Mouse (Mus musculus) neural tube, embryonic 14.5 days (tissue): ENCODE measurements around the gene Gm6793. TPM values are rescaled to one million over a fixed set of nuclear protein-coding genes. Genes with fewer than 3 reads are reported as not detected.
A peak's percentile ranks its signal among the peaks of the same experiment; 100 is the strongest.

Experiments used
- ATAC-seq: fragments of 200-750 bp; cut with Nextera tagmentation; 2 replicates; pipeline ENCODE4 v1.8.0; 2017; ENCODE audit warnings: low read depth, mild to moderate bottlenecking, moderate TSS enrichment, moderate library complexity
- H3K27ac ChIP-seq: fragments of 300-500 bp; sonication (generic); 2 replicates; pipeline ENCODE4 v1.5.1; 2014; ENCODE audit warnings: low read depth, mild to moderate bottlenecking, control low read depth, low read length, moderate library complexity, mixed read lengths
- H3K27me3 ChIP-seq: fragments of 300-500 bp; sonication (generic); 2 replicates; pipeline ENCODE4 v1.6.1; 2014; ENCODE audit warnings: low read length; ENCODE audit not compliant: control insufficient read depth, insufficient read depth
- H3K36me3 ChIP-seq: fragments of 300-500 bp; sonication (generic); 2 replicates; pipeline ENCODE4 v1.6.1; 2014; ENCODE audit warnings: low read length, mixed read lengths; ENCODE audit not compliant: control insufficient read depth, insufficient read depth
- H3K4me1 ChIP-seq: fragments of 300-500 bp; sonication (generic); 2 replicates; pipeline ENCODE4 v1.6.1; 2014; ENCODE audit warnings: low read length; ENCODE audit not compliant: control insufficient read depth, insufficient read depth
- H3K4me2 ChIP-seq: fragments of 300-500 bp; sonication (generic); 2 replicates; pipeline ENCODE4 v1.6.1; 2014; ENCODE audit warnings: mild to moderate bottlenecking, low read depth, low read length, control low read depth
- H3K4me3 ChIP-seq: fragments of 300-500 bp; sonication (generic); 2 replicates; pipeline ENCODE4 v1.5.1; 2014; ENCODE audit warnings: low read depth, low read length, control low read depth, mixed read lengths
- H3K9ac ChIP-seq: fragments of 300-500 bp; sonication (generic); replicated peaks from 2 replicates; pipeline ENCODE4 v1.6.1; 2014; ENCODE audit warnings: low read depth, mild to moderate bottlenecking, control low read depth, low read length, mixed read lengths
- H3K9me3 ChIP-seq: fragments of 300-500 bp; sonication (generic); 2 replicates; pipeline ENCODE4 v1.6.1; 2016; ENCODE audit warnings: low read length; ENCODE audit not compliant: control insufficient read depth
- WGBS: fragments of 180-500 bp; shearing (Covaris S2); extraction: QIAGEN DNeasy Blood & Tissue Kit; methylation state at CpG from one replicate; pipeline ENCODE4 v1.1.7; 2014; 5-methylcytosine and 5-hydroxymethylcytosine counted together
- polyA plus RNA-seq: library from polyadenylated mRNA; unstranded; fragments of >200 nt; fragmentation: Nextera tagmentation; extraction: Ambion mirVana; gene quantifications from 2 replicates; pipeline ENCODE4 v1.2.1, GENCODE M21; 2014

Gm6793 gene
- polyA plus RNA-seq, 1 experiment from 2014 or later = 1.7 TPM

GRCm38 (mm10) chr8:112034603-112035002, 19.8 kb upstream of the Gm6793 start:
- no peak overlapping the region for H3K4me3 ChIP-seq
- no peaks in the 10 kb centered on the region for H3K4me1 ChIP-seq
- H3K9me3 ChIP-seq = no peaks in the 10 kb centered on the region
- H3K9ac ChIP-seq = no peak overlapping the region
- no peak overlapping the region for H3K4me2 ChIP-seq
- no peaks in the 10 kb centered on the region for H3K27me3 ChIP-seq
- 21% methylated on average over 8 of the region's 8 CpGs for WGBS
- no peak for ATAC-seq
- no peak overlapping the region for H3K27ac ChIP-seq
- H3K36me3 ChIP-seq = no peaks in the 10 kb centered on the region

- H3K27ac ChIP-seq = no peak overlapping the region
- no peak overlapping the region for H3K4me2 ChIP-seq
- H3K4me1 ChIP-seq = no peaks in the 10 kb centered on the region
- WGBS = 52% methylated on average over 7 of the region's 7 CpGs
- ATAC-seq = no peak
- no peak overlapping the region for H3K9ac ChIP-seq
- no peaks in the 10 kb centered on the region for H3K9me3 ChIP-seq
- no peak overlapping the region for H3K4me3 ChIP-seq
- no peaks in the 10 kb centered on the region for H3K27me3 ChIP-seq
- H3K36me3 ChIP-seq = no peaks in the 10 kb centered on the region
Observed at GRCm38 (mm10) chr8:112033071-112033470, 18.2 kb upstream of the Gm6793 start.

- Histone ChIP-seq H3K9me3 (no peaks in the 10 kb centered on the region), H3K27ac (no peak overlapping the region), H3K4me2 (no peak overlapping the region), H3K9ac (no peak overlapping the region), H3K4me3 (no peak overlapping the region), H3K4me1 (no peaks in the 10 kb centered on the region), H3K27me3 (no peaks in the 10 kb centered on the region), H3K36me3 (no peaks in the 10 kb centered on the region)
- WGBS = 73% methylated on average over 6 of the region's 6 CpGs
- no peak for ATAC-seq
Observed at GRCm38 (mm10) chr8:112030663-112031062, 15.8 kb upstream of the Gm6793 start.

GRCm38 (mm10) chr8:112029455-112029854, 14.6 kb upstream of the Gm6793 start:
- no peak for ATAC-seq
- no peaks in the 10 kb centered on the region for H3K4me1 ChIP-seq
- 86% methylated on average over 7 of the region's 7 CpGs for whole genome bisulfite sequencing
- H3K9ac ChIP-seq = no peak overlapping the region
- no peak overlapping the region for H3K4me2 ChIP-seq
- no peak overlapping the region for H3K27ac ChIP-seq
- H3K9me3 ChIP-seq = no peaks in the 10 kb centered on the region
- no peaks in the 10 kb centered on the region for H3K36me3 ChIP-seq
- no peak overlapping the region for H3K4me3 ChIP-seq
- no peaks in the 10 kb centered on the region for H3K27me3 ChIP-seq

GRCm38 (mm10) chr8:112011816-112012242, 3.0 kb downstream of the Gm6793 start:
- H3K27ac ChIP-seq = peak overlapping the region; percentile 76
- H3K9ac ChIP-seq = peak overlapping the region; percentile 84
- H3K4me3 ChIP-seq = peak overlapping the region; percentile 94
- H3K4me2 ChIP-seq = peak overlapping the region; percentile 89
- ATAC-seq = peak; percentile 41; the same call in 1 of the 2 replicates
- under 1% methylated on average over 39 of the region's 40 CpGs for WGBS
- H3K27me3 ChIP-seq = no peaks in the 10 kb centered on the region
- H3K36me3 ChIP-seq = peaks cover 10% of the 10 kb centered on the region
- H3K9me3 ChIP-seq = no peaks in the 10 kb centered on the region
- peaks cover 18% of the 10 kb centered on the region for H3K4me1 ChIP-seq

- Histone ChIP-seq H3K36me3 (peaks cover 5% of the 10 kb centered on the region; the same call in 1 of the 2 replicates), H3K27me3 (no peaks in the 10 kb centered on the region), H3K9ac (peak within 1 kb of the TSS; percentile 84), H3K9me3 (no peaks in the 10 kb centered on the region), H3K4me2 (peak within 1 kb of the TSS; percentile 89), H3K27ac (peak within 1 kb of the TSS; percentile 76), H3K4me3 (peak within 1 kb of the TSS; percentile 94), H3K4me1 (peaks cover 18% of the 10 kb centered on the region)
- under 1% methylated on average over 61 of the region's 61 CpGs for WGBS
- peak; percentile 94 for ATAC-seq
Observed at GRCm38 (mm10) chr8:112010997-112011815, 3.6 kb downstream of the Gm6793 start, which contains the start of the genes Kars and Terf2ip. Kars (minus strand) TSS chr8:112011323. Terf2ip (plus strand) TSS chr8:112011398.

- Histone ChIP-seq H3K9me3 (no peaks in the 10 kb centered on the region), H3K9ac (no peak overlapping the region), H3K4me3 (no peak overlapping the region), H3K27ac (no peak overlapping the region), H3K36me3 (no peaks in the 10 kb centered on the region), H3K27me3 (no peaks in the 10 kb centered on the region), H3K4me2 (no peak overlapping the region), H3K4me1 (peaks cover 18% of the 10 kb centered on the region)
- 96% methylated on average over 7 of the region's 7 CpGs for WGBS
- no peak for ATAC-seq
Observed at GRCm38 (mm10) chr8:112009558-112009957, 5.3 kb downstream of the Gm6793 start.

GRCm38 (mm10) chr8:112007669-112008068, 7.2 kb downstream of the Gm6793 start:
- WGBS = 97% methylated on average over 2 of the region's 2 CpGs
- peaks cover 14% of the 10 kb centered on the region for H3K36me3 ChIP-seq

GRCm38 (mm10) chr8:112005601-112006000, 9.2 kb downstream of the Gm6793 start:
- no peak overlapping the region for H3K9ac ChIP-seq
- peaks cover 34% of the 10 kb centered on the region for H3K36me3 ChIP-seq
- H3K4me2 ChIP-seq = no peak overlapping the region
- H3K4me3 ChIP-seq = no peak overlapping the region
- H3K27ac ChIP-seq = no peak overlapping the region
- ATAC-seq = no peak
- H3K4me1 ChIP-seq = peaks cover 7% of the 10 kb centered on the region
- H3K27me3 ChIP-seq = no peaks in the 10 kb centered on the region
- no peaks in the 10 kb centered on the region for H3K9me3 ChIP-seq
- 97% methylated on average over 6 of the region's 6 CpGs for WGBS

More at GRCm38 (mm10) chr8:112007669-112008068, 7.2 kb downstream of the Gm6793 start:
- no peak overlapping the region for H3K9ac ChIP-seq
- H3K4me3 ChIP-seq = no peak overlapping the region
- H3K9me3 ChIP-seq = no peaks in the 10 kb centered on the region
- no peaks in the 10 kb centered on the region for H3K27me3 ChIP-seq
- no peak for ATAC-seq
- H3K4me2 ChIP-seq = no peak overlapping the region
- H3K27ac ChIP-seq = no peak overlapping the region
- H3K4me1 ChIP-seq = peaks cover 12% of the 10 kb centered on the region
